Mouse (Mus musculus) sigmoid colon, adult 10 weeks (tissue): ENCODE measurements around the gene Nr2e3. TPM values are rescaled to one million over a fixed set of nuclear protein-coding genes. Genes with fewer than 3 reads are reported as not detected.

Source experiments
- polyA plus RNA-seq: library from polyadenylated mRNA; stranded (reverse); fragments of 350-450 nt; fragmentation: Illumina TruSeq; extraction: RNeasy Lipid Tissue Mini Kit (QIAGEN cat#74804); gene quantifications from one replicate; pipeline ENCODE4 v1.2.3, GENCODE M21; 2014; ENCODE audit warnings: low read depth, low replicate concordance

Gene Nr2e3
- 1.1 TPM for polyA plus RNA-seq

DNA sequence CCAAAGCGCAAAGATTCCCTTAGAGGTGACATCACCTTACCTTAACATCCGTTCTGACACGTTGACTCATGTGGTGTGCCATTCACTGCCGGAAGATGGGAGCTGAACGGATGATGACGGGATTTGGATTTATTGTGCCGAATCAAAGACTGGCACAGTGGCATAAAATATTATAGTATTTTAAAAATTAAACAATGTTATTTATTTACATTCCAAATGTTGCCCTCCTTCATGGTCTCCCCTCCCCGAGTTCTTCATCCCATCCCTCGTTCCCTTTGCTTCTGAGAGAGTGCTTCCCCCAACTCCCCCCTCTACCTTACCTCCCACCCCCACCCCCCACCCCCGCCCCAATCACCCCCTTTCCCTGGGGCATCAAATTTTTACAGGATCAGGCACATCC lies at the start of gene Nr2e3:
Gene Nr2e3 (minus strand): TSS at position 101 of the 400 bp plus-strand sequence.

Other genes with a start within 250 kb of the Nr2e3 start
- gene Senp8, start 209.9 kb downstream of the Nr2e3 start, polyA plus RNA-seq: 23.8 TPM
- gene Myo9a, start 209.8 kb downstream of the Nr2e3 start, polyA plus RNA-seq: 18.4 TPM